Mouse (Mus musculus): ENCODE results near the gene Gm14862. TPM values are rescaled to one million over a fixed set of nuclear protein-coding genes. Genes with fewer than 3 reads are reported as not detected.
A peak's percentile ranks its signal among the peaks of the same experiment; 100 is the strongest.

The Gm14862 gene
- polyA plus RNA-seq, 1 experiment from 2014 or later, result 3.6 TPM

DNA sequence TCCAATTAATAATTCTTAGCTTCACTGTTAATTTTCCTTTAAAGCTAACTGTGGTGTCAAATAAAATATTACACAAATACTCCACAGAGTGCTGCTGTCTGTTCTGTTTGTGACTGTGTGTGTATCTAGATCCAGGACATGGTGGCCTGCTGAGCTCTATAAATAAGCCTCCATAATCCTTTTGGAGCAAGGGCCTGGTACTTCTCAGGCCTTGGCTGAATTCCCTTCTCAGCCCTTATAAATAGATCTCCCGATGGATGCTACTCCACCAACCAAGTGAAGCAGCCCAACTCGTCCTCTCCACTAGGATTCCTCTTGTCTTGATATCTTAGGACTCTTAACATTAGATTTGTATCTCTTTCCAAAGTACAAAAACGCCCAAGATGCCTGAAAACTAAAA, 14.4 kb upstream of the Gm14862 start:
- DNase-seq (no peak), ATAC-seq (ENCODE audit: low read depth) (no peak)
- Histone ChIP-seq H3K9me3 (replicated peaks) (no peaks in the 10 kb centered on the region), H3K36me3 (no peaks in the 10 kb centered on the region), H3K4me1 (replicated peaks) (peaks cover 6% of the 10 kb centered on the region; the same call in 1 of the 2 replicates), H3K27me3 (no peaks in the 10 kb centered on the region), H3K4me3 (replicated peaks) (no peak overlapping the region), H3K4me2 (peak overlapping the region; percentile 65), H3K9ac (peak overlapping the region; percentile 90; the same call in 1 of the 2 replicates), H3K27ac (peak overlapping the region; percentile 94)
- 55% methylated on average over 3 of the region's 3 CpGs for WGBS (ENCODE audit: insufficient replicate concordance)

DNA sequence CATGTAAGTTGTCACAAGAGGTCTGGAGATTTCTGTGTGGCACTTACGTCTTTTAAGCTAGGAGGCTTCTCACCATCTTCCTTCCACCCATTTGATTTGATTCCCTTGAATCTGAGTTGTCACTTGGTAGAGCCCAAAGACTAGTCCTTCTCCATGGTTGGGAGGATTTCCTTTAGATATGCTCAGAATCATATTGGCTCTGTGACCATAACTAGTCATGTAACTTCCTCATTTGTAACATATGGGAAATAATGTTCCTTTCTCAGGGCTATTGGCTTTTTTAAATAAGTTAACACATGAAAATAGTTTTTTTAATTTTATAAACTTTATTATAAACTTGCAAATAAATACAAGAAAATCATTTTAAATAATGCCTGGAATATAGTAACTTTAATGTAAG, 2.6 kb upstream of the Gm14862 start:
- 68% methylated on average over 1 of the region's 1 CpGs for WGBS (ENCODE audit: insufficient replicate concordance)
- no peaks in the 10 kb centered on the region for H3K27me3 ChIP-seq
- DNase-seq (no peak), ATAC-seq (ENCODE audit: low read depth) (no peak)
- H3K4me1 ChIP-seq (replicated peaks), result peaks cover 12% of the 10 kb centered on the region
- no peak overlapping the region for H3K4me3 ChIP-seq (replicated peaks)
- no peak overlapping the region for H3K4me2 ChIP-seq
- H3K27ac ChIP-seq, result no peak overlapping the region
- H3K36me3 ChIP-seq, result no peaks in the 10 kb centered on the region
- H3K9ac ChIP-seq, result no peak overlapping the region
- no peaks in the 10 kb centered on the region for H3K9me3 ChIP-seq (replicated peaks)

DNA sequence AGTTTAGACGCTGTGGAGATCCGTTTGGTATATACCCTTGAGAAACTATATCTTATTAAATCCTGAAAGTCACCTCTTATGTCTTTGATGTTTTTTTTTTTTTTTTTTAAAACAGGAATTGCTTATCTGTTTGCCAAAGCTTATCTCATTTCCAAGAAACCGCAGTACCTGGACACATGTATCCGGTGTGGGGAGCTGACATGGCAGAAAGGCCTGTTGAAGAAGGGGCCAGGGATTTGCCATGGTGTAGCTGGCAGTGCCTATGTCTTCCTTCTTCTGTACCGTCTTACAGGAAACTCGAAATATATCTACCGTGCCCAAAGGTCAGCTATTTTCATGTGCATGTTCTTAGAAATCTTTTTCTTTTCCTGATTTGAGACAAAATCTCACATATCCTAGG, 1.1 kb upstream of the Gm14862 start:
- 50% methylated on average over 7 of the region's 7 CpGs for WGBS (ENCODE audit: insufficient replicate concordance)
- H3K4me3 ChIP-seq (replicated peaks), result no peak overlapping the region
- DNase-seq, result no peak
- no peak overlapping the region; the same call in 1 of the 2 replicates for H3K9ac ChIP-seq
- 0 out of 2 replicates have a peak overlapping the region, but pooled peaks have one; percentile 5 for H3K4me2 ChIP-seq
- peaks cover 13% of the 10 kb centered on the region for H3K4me1 ChIP-seq (replicated peaks)
- H3K36me3 ChIP-seq, result no peaks in the 10 kb centered on the region
- peak overlapping the region; percentile 88 for H3K27ac ChIP-seq
- ATAC-seq (ENCODE audit: low read depth), result 0 out of 2 replicates have a peak, but pooled peaks have one; percentile 37
- no peaks in the 10 kb centered on the region for H3K27me3 ChIP-seq
- H3K9me3 ChIP-seq (replicated peaks), result no peaks in the 10 kb centered on the region

GRCm38 (mm10) chrX:9254901-9255300, 1.8 kb downstream of the Gm14862 start:
- peak overlapping the region; percentile 70 for H3K9ac ChIP-seq
- no peak for ATAC-seq (ENCODE audit: low read depth)
- H3K4me3 ChIP-seq (replicated peaks), result peak overlapping the region; percentile 57
- peak overlapping the region; percentile 88 for H3K27ac ChIP-seq
- no peaks in the 10 kb centered on the region for H3K36me3 ChIP-seq
- H3K27me3 ChIP-seq, result no peaks in the 10 kb centered on the region
- peak overlapping the region; percentile 55 for H3K4me2 ChIP-seq
- no peaks in the 10 kb centered on the region for H3K9me3 ChIP-seq (replicated peaks)
- no peak for DNase-seq
- H3K4me1 ChIP-seq (replicated peaks), result peaks cover 14% of the 10 kb centered on the region
- 66% methylated on average over 3 of the region's 3 CpGs for WGBS (ENCODE audit: insufficient replicate concordance)

- Histone ChIP-seq H3K4me2 (peak overlapping the region; percentile 57), H3K27ac (peak overlapping the region; percentile 72), H3K9ac (peak overlapping the region; percentile 53), H3K4me1 (replicated peaks) (peaks cover 19% of the 10 kb centered on the region), H3K36me3 (no peaks in the 10 kb centered on the region), H3K4me3 (replicated peaks) (peak overlapping the region; percentile 44), H3K9me3 (replicated peaks) (no peaks in the 10 kb centered on the region), H3K27me3 (no peaks in the 10 kb centered on the region)
- peak; percentile 60 for ATAC-seq (ENCODE audit: low read depth)
- 58% methylated on average over 10 of the region's 10 CpGs for WGBS (ENCODE audit: insufficient replicate concordance)
- no peak for DNase-seq
These were observed 2.7 kb downstream of the Gm14862 start for GRCm38 (mm10) chrX:9253990-9254389.

DNA sequence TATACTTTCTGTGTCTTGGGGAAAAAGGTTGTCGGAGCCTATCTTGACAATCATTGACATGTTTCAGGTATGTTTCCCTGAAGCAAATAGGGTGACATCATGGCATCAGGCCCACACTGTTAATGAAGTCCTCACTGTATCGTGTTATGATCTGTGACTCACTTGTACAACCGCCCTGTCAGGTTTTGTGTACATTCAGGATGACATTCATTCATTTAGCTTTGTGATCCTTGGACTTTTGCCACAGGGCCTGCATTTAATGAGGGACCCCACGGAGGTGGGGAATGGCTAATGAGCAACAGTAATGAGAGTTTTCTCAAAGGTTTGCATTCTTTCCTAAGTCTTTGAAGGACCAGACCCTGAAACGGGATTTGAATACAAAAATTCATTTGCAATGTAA, 7.8 kb downstream of the Gm14862 start:
- Histone ChIP-seq H3K36me3 (no peaks in the 10 kb centered on the region), H3K27ac (peak overlapping the region; percentile 39), H3K4me3 (replicated peaks) (no peak overlapping the region), H3K9ac (no peak overlapping the region), H3K9me3 (replicated peaks) (no peaks in the 10 kb centered on the region), H3K4me2 (no peak overlapping the region), H3K27me3 (no peaks in the 10 kb centered on the region), H3K4me1 (replicated peaks) (peaks cover 46% of the 10 kb centered on the region)
- ATAC-seq (ENCODE audit: low read depth) (no peak), DNase-seq (no peak)
- WGBS (ENCODE audit: insufficient replicate concordance), result 73% methylated on average over 5 of the region's 5 CpGs

DNA sequence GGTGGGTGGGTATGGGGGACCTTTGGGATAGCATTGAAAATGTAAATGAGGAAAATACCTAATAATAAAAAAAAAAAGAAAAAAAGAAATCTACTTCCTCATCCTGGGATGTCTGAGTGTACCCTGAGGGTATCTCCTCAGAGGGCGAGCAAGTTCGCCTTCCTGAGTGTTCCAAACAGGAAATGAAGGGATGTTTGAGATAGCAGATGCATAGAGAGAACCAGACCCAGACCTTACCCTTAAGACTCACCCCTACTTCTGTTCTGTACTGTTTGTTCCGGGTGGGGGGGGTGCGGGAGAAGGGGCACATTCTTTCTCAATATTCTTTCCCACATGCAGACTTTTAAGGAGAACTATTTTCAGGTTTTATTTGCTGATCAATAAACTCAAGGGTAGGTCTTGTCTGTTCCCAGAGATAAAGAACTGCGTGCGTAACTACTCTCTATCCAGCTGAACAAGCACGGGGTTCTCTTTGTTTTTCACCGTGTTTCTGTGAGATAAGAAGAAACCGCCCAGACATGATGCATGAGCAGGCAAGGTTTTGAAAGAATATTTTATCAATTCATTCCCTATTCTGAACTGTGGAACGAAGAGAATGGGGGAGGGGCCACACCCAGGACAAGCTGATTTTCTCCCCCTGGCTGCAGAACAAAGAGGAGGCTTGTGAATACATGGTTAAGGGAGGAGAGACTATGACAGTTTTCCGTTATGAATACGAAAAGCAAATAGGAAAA, 11.9 kb downstream of the Gm14862 start:
- Histone ChIP-seq H3K4me3 (replicated peaks) (peak overlapping the region; percentile 23; the same call in 1 of the 2 replicates), H3K4me2 (peak overlapping the region; percentile 47), H3K27ac (peak overlapping the region; percentile 89), H3K4me1 (replicated peaks) (peaks cover 60% of the 10 kb centered on the region), H3K36me3 (no peaks in the 10 kb centered on the region), H3K27me3 (no peaks in the 10 kb centered on the region), H3K9ac (peak overlapping the region; percentile 49), H3K9me3 (replicated peaks) (no peaks in the 10 kb centered on the region)
- peak; percentile 96 for ATAC-seq (ENCODE audit: low read depth)
- WGBS (ENCODE audit: insufficient replicate concordance), result 24% methylated on average over 12 of the region's 12 CpGs
- peak; percentile 73 for DNase-seq

DNA sequence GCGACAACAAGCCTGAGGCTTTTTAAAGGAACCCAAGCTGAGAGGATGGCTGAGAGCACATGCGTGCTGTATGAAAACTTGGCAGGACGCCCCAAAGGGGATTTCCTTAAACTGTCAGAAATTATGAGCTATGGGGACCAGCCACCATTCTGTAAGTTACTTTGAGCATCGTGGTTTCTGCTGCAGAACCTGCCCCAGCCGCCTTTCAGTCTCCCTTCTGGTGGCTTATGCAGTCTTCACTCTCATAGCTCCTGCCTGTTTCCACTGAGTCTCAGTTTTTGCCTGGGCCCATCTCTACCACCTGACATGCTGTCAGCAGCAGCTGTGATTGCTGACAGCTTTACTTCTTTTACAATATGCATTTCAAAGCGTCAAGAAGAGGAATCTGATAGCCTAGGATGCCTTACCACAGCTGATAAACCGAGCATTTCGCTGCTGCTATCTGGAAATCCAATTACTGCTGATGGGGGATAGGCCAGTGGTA, 13.3 kb downstream of the Gm14862 start:
- H3K4me2 ChIP-seq, result peak overlapping the region; percentile 17; the same call in 1 of the 2 replicates
- H3K9me3 ChIP-seq (replicated peaks), result no peaks in the 10 kb centered on the region
- DNase-seq, result no peak
- no peak overlapping the region for H3K4me3 ChIP-seq (replicated peaks)
- 43% methylated on average over 8 of the region's 8 CpGs for WGBS (ENCODE audit: insufficient replicate concordance)
- no peak; the same call in 1 of the 2 replicates for ATAC-seq (ENCODE audit: low read depth)
- peaks cover 47% of the 10 kb centered on the region for H3K4me1 ChIP-seq (replicated peaks)
- no peaks in the 10 kb centered on the region for H3K36me3 ChIP-seq
- H3K9ac ChIP-seq, result peak overlapping the region; percentile 33; the same call in 1 of the 2 replicates
- H3K27ac ChIP-seq, result peak overlapping the region; percentile 78
- H3K27me3 ChIP-seq, result no peaks in the 10 kb centered on the region

GRCm38 (mm10) chrX:9240737-9241591, 15.7 kb downstream of the Gm14862 start:
- Histone ChIP-seq H3K4me1 (replicated peaks) (peaks cover 27% of the 10 kb centered on the region), H3K36me3 (no peaks in the 10 kb centered on the region), H3K27me3 (no peaks in the 10 kb centered on the region), H3K4me2 (no peak overlapping the region), H3K9ac (no peak overlapping the region), H3K27ac (no peak overlapping the region), H3K4me3 (replicated peaks) (no peak overlapping the region), H3K9me3 (replicated peaks) (no peaks in the 10 kb centered on the region)
- ATAC-seq (ENCODE audit: low read depth) (no peak), DNase-seq (no peak)
- 72% methylated on average over 5 of the region's 5 CpGs for WGBS (ENCODE audit: insufficient replicate concordance)

GRCm38 (mm10) chrX:9227105-9227504, 29.6 kb downstream of the Gm14862 start:
- Histone ChIP-seq H3K4me3 (replicated peaks) (no peak overlapping the region), H3K36me3 (no peaks in the 10 kb centered on the region), H3K27me3 (no peaks in the 10 kb centered on the region), H3K4me1 (replicated peaks) (peaks cover 7% of the 10 kb centered on the region; the same call in 1 of the 2 replicates), H3K27ac (no peak overlapping the region), H3K9ac (no peak overlapping the region), H3K9me3 (replicated peaks) (no peaks in the 10 kb centered on the region), H3K4me2 (no peak overlapping the region)
- ATAC-seq (ENCODE audit: low read depth), result no peak
- WGBS (ENCODE audit: insufficient replicate concordance), result 61% methylated on average over 2 of the region's 2 CpGs
- DNase-seq, result no peak
